Mouse (Mus musculus): ENCODE results near the gene Tmbim6. TPM values are rescaled to one million over a fixed set of nuclear protein-coding genes. Genes with fewer than 3 reads are reported as not detected.

The Tmbim6 gene
- total and polyA plus RNA-seq, 3 experiments: 207 to 334 (median 253) TPM

GRCm38 (mm10) chr15:99431967-99432366 is 39.3 kb downstream of the Tmbim6 start:
- TF ChIP-seq EP300 (IDR thresholded peaks at IDR 0.05; ENCODE audit: insufficient read depth, low read depth, low read length): no peak
- TF ChIP-seq POLR2A (IDR thresholded peaks at IDR 0.05; ENCODE audit: insufficient read depth, low read depth, low read length): no peak
- no peak for TF ChIP-seq CTCF (IDR thresholded peaks at IDR 0.05)
- Histone ChIP-seq H3K4me1 (ENCODE audit: control insufficient read depth, insufficient read depth, low read length) (peaks cover 2% of the 10 kb centered on the region), H3K27ac (peak overlapping the region; percentile 29), H3K79me2 (replicated peaks; ENCODE audit: control insufficient read depth, insufficient read depth, low read length) (no peaks in the 10 kb centered on the region), H3K36me3 (ENCODE audit: control insufficient read depth, insufficient read depth, low read length) (no peaks in the 10 kb centered on the region), H3K27me3 (ENCODE audit: control insufficient read depth, insufficient read depth, low read length) (no peaks in the 10 kb centered on the region), H3K9ac (ENCODE audit: low read depth, low read length) (no peak overlapping the region), H3K4me3 (no peak overlapping the region)
- peak in 1 of 2 experiments; percentile 39 for DNase-seq
- WGBS: 44% methylated on average over 8 of the region's 8 CpGs
- intact Hi-C loops (cut with DNase I): no loop called here

GRCm38 (mm10) chr15:99433081-99433718 is 40.5 kb downstream of the Tmbim6 start:
- intact Hi-C loops (cut with DNase I): no loop called here
- H3K36me3 ChIP-seq (ENCODE audit: control insufficient read depth, insufficient read depth, low read length): no peaks in the 10 kb centered on the region
- H3K79me2 ChIP-seq (replicated peaks; ENCODE audit: control insufficient read depth, insufficient read depth, low read length): no peaks in the 10 kb centered on the region
- H3K27ac ChIP-seq: no peak overlapping the region
- DNase-seq: no peak
- no peak overlapping the region for H3K4me3 ChIP-seq
- peaks cover 2% of the 10 kb centered on the region for H3K4me1 ChIP-seq (ENCODE audit: control insufficient read depth, insufficient read depth, low read length)
- H3K9ac ChIP-seq (ENCODE audit: low read depth, low read length): no peak overlapping the region
- no peaks in the 10 kb centered on the region for H3K27me3 ChIP-seq (ENCODE audit: control insufficient read depth, insufficient read depth, low read length)
- TF ChIP-seq EP300 (IDR thresholded peaks at IDR 0.05; ENCODE audit: insufficient read depth, low read depth, low read length): no peak
- TF ChIP-seq POLR2A (IDR thresholded peaks at IDR 0.05; ENCODE audit: insufficient read depth, low read depth, low read length): no peak
- TF ChIP-seq CTCF (IDR thresholded peaks at IDR 0.05): no peak
- WGBS: 88% methylated on average over 16 of the region's 16 CpGs

GRCm38 (mm10) chr15:99433913-99434312 is 41.2 kb downstream of the Tmbim6 start:
- Histone ChIP-seq H3K27ac (no peak overlapping the region), H3K79me2 (replicated peaks; ENCODE audit: control insufficient read depth, insufficient read depth, low read length) (no peaks in the 10 kb centered on the region), H3K27me3 (ENCODE audit: control insufficient read depth, insufficient read depth, low read length) (no peaks in the 10 kb centered on the region), H3K4me3 (no peak overlapping the region), H3K9ac (ENCODE audit: low read depth, low read length) (no peak overlapping the region), H3K4me1 (ENCODE audit: control insufficient read depth, insufficient read depth, low read length) (peaks cover 2% of the 10 kb centered on the region), H3K36me3 (ENCODE audit: control insufficient read depth, insufficient read depth, low read length) (no peaks in the 10 kb centered on the region)
- no peak for TF ChIP-seq POLR2A (IDR thresholded peaks at IDR 0.05; ENCODE audit: insufficient read depth, low read depth, low read length)
- no peak for TF ChIP-seq CTCF (IDR thresholded peaks at IDR 0.05)
- TF ChIP-seq EP300 (IDR thresholded peaks at IDR 0.05; ENCODE audit: insufficient read depth, low read depth, low read length): no peak
- WGBS: 74% methylated on average over 12 of the region's 12 CpGs
- DNase-seq: no peak
- intact Hi-C loops (cut with DNase I): no loop called here

- Histone ChIP-seq H3K36me3 (ENCODE audit: control insufficient read depth, insufficient read depth, low read length) (no peaks in the 10 kb centered on the region), H3K27ac (peak overlapping the region; percentile 34), H3K4me3 (no peak overlapping the region), H3K79me2 (replicated peaks; ENCODE audit: control insufficient read depth, insufficient read depth, low read length) (0 out of 2 replicates have a peak, but pooled peaks cover 1% of the 10 kb centered on the region), H3K27me3 (ENCODE audit: control insufficient read depth, insufficient read depth, low read length) (no peaks in the 10 kb centered on the region), H3K9ac (ENCODE audit: low read depth, low read length) (no peak overlapping the region), H3K4me1 (ENCODE audit: control insufficient read depth, insufficient read depth, low read length) (peaks cover 10% of the 10 kb centered on the region)
- TF ChIP-seq POLR2A (IDR thresholded peaks at IDR 0.05; ENCODE audit: insufficient read depth, low read depth, low read length) (no peak), EP300 (IDR thresholded peaks at IDR 0.05; ENCODE audit: insufficient read depth, low read depth, low read length) (no peak), CTCF (IDR thresholded peaks at IDR 0.05) (no peak)
- DNase-seq: no peak
- WGBS: 63% methylated on average over 8 of the region's 8 CpGs
- intact Hi-C loops (cut with DNase I): no loop called here
Observed at GRCm38 (mm10) chr15:99438966-99439698, 46.5 kb downstream of the Tmbim6 start.

GRCm38 (mm10) chr15:99440112-99440815 is 47.6 kb downstream of the Tmbim6 start:
- H3K27ac ChIP-seq: peak overlapping the region; percentile 39
- H3K9ac ChIP-seq (ENCODE audit: low read depth, low read length): no peak overlapping the region
- H3K36me3 ChIP-seq (ENCODE audit: control insufficient read depth, insufficient read depth, low read length): no peaks in the 10 kb centered on the region
- H3K4me1 ChIP-seq (ENCODE audit: control insufficient read depth, insufficient read depth, low read length): peaks cover 8% of the 10 kb centered on the region
- H3K4me3 ChIP-seq: no peak overlapping the region
- H3K27me3 ChIP-seq (ENCODE audit: control insufficient read depth, insufficient read depth, low read length): no peaks in the 10 kb centered on the region
- intact Hi-C loops (cut with DNase I): no loop called here
- H3K79me2 ChIP-seq (replicated peaks; ENCODE audit: control insufficient read depth, insufficient read depth, low read length): 0 out of 2 replicates have a peak, but pooled peaks cover 3% of the 10 kb centered on the region
- TF ChIP-seq POLR2A (IDR thresholded peaks at IDR 0.05; ENCODE audit: insufficient read depth, low read depth, low read length) (no peak), EP300 (IDR thresholded peaks at IDR 0.05; ENCODE audit: insufficient read depth, low read depth, low read length) (0 out of 2 replicates have a peak, but pooled peaks have one; percentile 40), CTCF (IDR thresholded peaks at IDR 0.05) (no peak)
- WGBS: 37% methylated on average over 2 of the region's 2 CpGs
- peak in 1 of 2 experiments; percentile 40 for DNase-seq
